Mouse (Mus musculus) urinary bladder, adult 2 months (tissue): ENCODE measurements around the gene Sfrp2. TPM values are rescaled to one million over a fixed set of nuclear protein-coding genes. Genes with fewer than 3 reads are reported as not detected.

Experiments used
- DNase-seq: peaks from one replicate; pipeline ENCODE4 v3.0.0; 2022; ENCODE audit warnings: low spot score
- polyA plus RNA-seq: library from polyadenylated mRNA; depleted of rRNA; stranded (reverse); fragments of >200 nt; gene quantifications from 2 replicates; pipeline ENCODE4 v1.2.3, GENCODE M21; 2012; rRNA removed

Gene Sfrp2
- polyA plus RNA-seq, result 29.8 and 42.4 TPM in 2 replicates

- no peak for DNase-seq
These were observed at the start of gene Sfrp2 for GRCm38 (mm10) chr3:83765871-83766725. Gene Sfrp2 (plus strand): TSS chr3:83766321.

GRCm38 (mm10) chr3:83717643-83718231, 48.4 kb upstream of the Sfrp2 start:
- DNase-seq, result no peak

GRCm38 (mm10) chr3:83718662-83719061, 47.5 kb upstream of the Sfrp2 start:
- DNase-seq, result no peak

- DNase-seq, result no peak
These were observed 37.9 kb upstream of the Sfrp2 start for GRCm38 (mm10) chr3:83728223-83728622.

GRCm38 (mm10) chr3:83728675-83729390, 37.3 kb upstream of the Sfrp2 start:
- no peak for DNase-seq

GRCm38 (mm10) chr3:83733985-83734384, 32.1 kb upstream of the Sfrp2 start:
- DNase-seq, result no peak

- DNase-seq, result no peak
These were observed 29.1 kb upstream of the Sfrp2 start for GRCm38 (mm10) chr3:83736980-83737379.

GRCm38 (mm10) chr3:83740246-83740645, 25.9 kb upstream of the Sfrp2 start:
- DNase-seq, result no peak

- DNase-seq, result no peak
These were observed 18.8 kb upstream of the Sfrp2 start for GRCm38 (mm10) chr3:83747276-83747675.

- DNase-seq, result no peak
These were observed 18.2 kb upstream of the Sfrp2 start for GRCm38 (mm10) chr3:83747895-83748294.

- DNase-seq, result no peak
These were observed 14.5 kb upstream of the Sfrp2 start for GRCm38 (mm10) chr3:83751625-83752024.

GRCm38 (mm10) chr3:83752196-83752595, 13.9 kb upstream of the Sfrp2 start:
- no peak for DNase-seq

GRCm38 (mm10) chr3:83755043-83755635, 11.0 kb upstream of the Sfrp2 start:
- no peak for DNase-seq

GRCm38 (mm10) chr3:83755666-83756065, 10.5 kb upstream of the Sfrp2 start:
- no peak for DNase-seq

GRCm38 (mm10) chr3:83762361-83762760, 3.8 kb upstream of the Sfrp2 start:
- DNase-seq, result no peak

- peak; percentile 56 for DNase-seq
These were observed 2.3 kb upstream of the Sfrp2 start for GRCm38 (mm10) chr3:83763551-83764548.

- no peak for DNase-seq
These were observed 577 bp downstream of the Sfrp2 start for GRCm38 (mm10) chr3:83766726-83767070.

- no peak for DNase-seq
These were observed 1.0 kb downstream of the Sfrp2 start for GRCm38 (mm10) chr3:83767121-83767520.

- no peak for DNase-seq
These were observed 2.3 kb downstream of the Sfrp2 start for GRCm38 (mm10) chr3:83768293-83769035.

- no peak for DNase-seq
These were observed 2.9 kb downstream of the Sfrp2 start for GRCm38 (mm10) chr3:83769036-83769410.
